Mouse (Mus musculus) spleen, adult 2 months (tissue): ENCODE data around the gene Apoa4. TPM values are rescaled to one million over a fixed set of nuclear protein-coding genes. Genes with fewer than 3 reads are reported as not detected.

Experiments used
- DNase-seq, 2 experiments: peaks; one replicate each; pipeline versions ENCODE4 v3.0.0 to v3.0.0-alpha.2; 2012 to 2021; ENCODE audit warnings: low spot score in 2 of 2, low read depth in 1 of 2
- H3K27ac ChIP-seq: fragments of 200-500 bp; 2 replicates; pipeline ENCODE4 v1.5.1; 2012; ENCODE audit warnings: low read length, inconsistent platforms; ENCODE audit not compliant: insufficient read depth
- H3K27me3 ChIP-seq: fragments of 200-500 bp; 2 replicates; pipeline ENCODE4 v1.6.1; 2012; ENCODE audit warnings: mild to moderate bottlenecking, moderate library complexity, low read length, inconsistent platforms; ENCODE audit not compliant: control insufficient read depth, insufficient read depth
- H3K36me3 ChIP-seq: fragments of 200-500 bp; 2 replicates; pipeline ENCODE4 v1.6.1; 2012; ENCODE audit warnings: mild to moderate bottlenecking, low read length, inconsistent platforms; ENCODE audit not compliant: control insufficient read depth, insufficient read depth
- H3K4me1 ChIP-seq: fragments of 200-500 bp; 2 replicates; pipeline ENCODE4 v1.6.1; 2011; ENCODE audit warnings: inconsistent platforms; ENCODE audit not compliant: control insufficient read depth, insufficient read depth, insufficient read length
- H3K4me3 ChIP-seq: fragments of 200-500 bp; 2 replicates; pipeline ENCODE4 v1.5.1; 2011; ENCODE audit warnings: mild to moderate bottlenecking, inconsistent platforms; ENCODE audit not compliant: insufficient read depth, insufficient read length; ENCODE audit errors: extremely low read depth
- CTCF ChIP-seq: fragments of 200-500 bp; IDR thresholded peaks from 2 replicates; pipeline ENCODE4 v1.5.1; 2011; ENCODE audit warnings: mild to moderate bottlenecking, inconsistent platforms; ENCODE audit not compliant: insufficient read depth, insufficient read length, insufficient replicate concordance; ENCODE audit errors: extremely low read depth
- POLR2A ChIP-seq: fragments of 200-500 bp; IDR thresholded peaks from 2 replicates; pipeline ENCODE4 v1.6.1; 2011; ENCODE audit warnings: low read depth, low read length, inconsistent platforms
- WGBS: fragments of 180-500 bp; shearing (Covaris S2); methylation state at CpG from one replicate; pipeline ENCODE4 v1.1.7; 2018; 5-methylcytosine and 5-hydroxymethylcytosine counted together
- polyA plus RNA-seq: library from polyadenylated mRNA; depleted of rRNA; stranded (reverse); fragments of >200 nt; gene quantifications from 2 replicates; pipeline ENCODE4 v1.2.3, GENCODE M21; 2012

The Apoa4 gene
- polyA plus RNA-seq, 1 experiment: 0.33 TPM

- TF ChIP-seq POLR2A (no peak), CTCF (no peak)
- Histone ChIP-seq H3K36me3 (peaks cover 7% of the 10 kb centered on the region), H3K27ac (no peak overlapping the region), H3K27me3 (no peaks in the 10 kb centered on the region), H3K4me3 (no peak overlapping the region), H3K4me1 (peaks cover 4% of the 10 kb centered on the region; the same call in 1 of the 2 replicates)
- 84% methylated on average over 3 of the region's 3 CpGs for WGBS
- DNase-seq: no peak
Observed at GRCm38 (mm10) chr9:46227064-46227614, 13.4 kb upstream of the Apoa4 start.

- no peak within 1 kb of the TSS for H3K4me3 ChIP-seq
- no peaks in the 10 kb centered on the region for H3K27me3 ChIP-seq
- 80% methylated on average over 9 of the region's 9 CpGs for WGBS
- TF ChIP-seq CTCF: no peak
- TF ChIP-seq POLR2A: no peak
- H3K27ac ChIP-seq: no peak within 1 kb of the TSS
- no peaks in the 10 kb centered on the region for H3K36me3 ChIP-seq
- no peak for DNase-seq
- peaks cover 4% of the 10 kb centered on the region; the same call in 1 of the 2 replicates for H3K4me1 ChIP-seq
Observed at GRCm38 (mm10) chr9:46228491-46228890, 12.0 kb upstream of the Apoa4 start, which contains the start of gene Apoa1. TSS of gene Apoa1 (plus strand) at chr9:46228580.

DNA sequence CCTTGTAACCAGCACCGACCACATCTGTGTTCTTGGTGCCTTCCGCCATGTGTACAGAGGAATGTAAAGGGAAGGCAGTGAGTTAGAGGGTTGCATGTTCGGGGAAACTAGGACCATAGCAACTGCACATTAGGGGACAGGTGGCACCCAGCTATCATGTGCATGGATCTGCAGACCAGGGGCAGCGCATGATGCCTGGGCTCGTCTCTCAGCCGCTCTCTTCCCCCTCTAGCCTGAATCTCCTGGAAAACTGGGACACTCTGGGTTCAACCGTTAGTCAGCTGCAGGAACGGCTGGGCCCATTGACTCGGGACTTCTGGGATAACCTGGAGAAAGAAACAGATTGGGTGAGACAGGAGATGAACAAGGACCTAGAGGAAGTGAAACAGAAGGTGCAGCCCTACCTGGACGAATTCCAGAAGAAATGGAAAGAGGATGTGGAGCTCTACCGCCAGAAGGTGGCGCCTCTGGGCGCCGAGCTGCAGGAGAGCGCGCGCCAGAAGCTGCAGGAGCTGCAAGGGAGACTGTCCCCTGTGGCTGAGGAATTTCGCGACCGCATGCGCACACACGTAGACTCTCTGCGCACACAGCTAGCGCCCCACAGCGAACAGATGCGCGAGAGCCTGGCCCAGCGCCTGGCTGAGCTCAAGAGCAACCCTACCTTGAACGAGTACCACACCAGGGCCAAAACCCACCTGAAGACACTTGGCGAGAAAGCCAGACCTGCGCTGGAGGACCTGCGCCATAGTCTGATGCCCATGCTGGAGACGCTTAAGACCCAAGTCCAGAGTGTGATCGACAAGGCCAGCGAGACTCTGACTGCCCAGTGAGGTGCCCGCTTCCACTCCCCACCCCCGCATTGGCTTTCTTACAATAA, 10.7 kb upstream of the Apoa4 start:
- H3K27ac ChIP-seq: no peak overlapping the region
- peak overlapping the region; percentile 31; the same call in 1 of the 2 replicates for H3K4me3 ChIP-seq
- TF ChIP-seq POLR2A: no peak
- peak; percentile 43; the same call in 1 of the 2 replicates for TF ChIP-seq CTCF
- WGBS: 18% methylated on average over 37 of the region's 37 CpGs
- peaks cover 4% of the 10 kb centered on the region; the same call in 1 of the 2 replicates for H3K4me1 ChIP-seq
- peak; percentile 5 to 19 for DNase-seq
- no peaks in the 10 kb centered on the region for H3K27me3 ChIP-seq
- no peaks in the 10 kb centered on the region for H3K36me3 ChIP-seq

GRCm38 (mm10) chr9:46230450-46230975, 10.0 kb upstream of the Apoa4 start:
- H3K4me1 ChIP-seq: peaks cover 4% of the 10 kb centered on the region; the same call in 1 of the 2 replicates
- no peak overlapping the region for H3K4me3 ChIP-seq
- H3K36me3 ChIP-seq: no peaks in the 10 kb centered on the region
- TF ChIP-seq POLR2A (no peak), CTCF (no peak)
- 42% methylated on average over 13 of the region's 13 CpGs for WGBS
- DNase-seq: no peak
- no peaks in the 10 kb centered on the region for H3K27me3 ChIP-seq
- no peak overlapping the region for H3K27ac ChIP-seq

GRCm38 (mm10) chr9:46235196-46235595, 5.3 kb upstream of the Apoa4 start:
- no peaks in the 10 kb centered on the region for H3K27me3 ChIP-seq
- no peak overlapping the region for H3K27ac ChIP-seq
- no peak for DNase-seq
- TF ChIP-seq POLR2A: no peak
- TF ChIP-seq CTCF: no peak
- WGBS: 89% methylated on average over 6 of the region's 6 CpGs
- no peaks in the 10 kb centered on the region for H3K4me1 ChIP-seq
- H3K36me3 ChIP-seq: no peaks in the 10 kb centered on the region
- H3K4me3 ChIP-seq: no peak overlapping the region

GRCm38 (mm10) chr9:46235596-46235648, 5.1 kb upstream of the Apoa4 start, which contains the start of gene Apoc3:
TSS of gene Apoc3 (minus strand) at chr9:46235636.
- DNase-seq: no peak
- no peak within 1 kb of the TSS for H3K27ac ChIP-seq
- no peaks in the 10 kb centered on the region for H3K27me3 ChIP-seq
- no peak within 1 kb of the TSS for H3K4me3 ChIP-seq
- H3K36me3 ChIP-seq: no peaks in the 10 kb centered on the region
- H3K4me1 ChIP-seq: no peaks in the 10 kb centered on the region
- TF ChIP-seq CTCF: no peak
- no peak for TF ChIP-seq POLR2A

DNA sequence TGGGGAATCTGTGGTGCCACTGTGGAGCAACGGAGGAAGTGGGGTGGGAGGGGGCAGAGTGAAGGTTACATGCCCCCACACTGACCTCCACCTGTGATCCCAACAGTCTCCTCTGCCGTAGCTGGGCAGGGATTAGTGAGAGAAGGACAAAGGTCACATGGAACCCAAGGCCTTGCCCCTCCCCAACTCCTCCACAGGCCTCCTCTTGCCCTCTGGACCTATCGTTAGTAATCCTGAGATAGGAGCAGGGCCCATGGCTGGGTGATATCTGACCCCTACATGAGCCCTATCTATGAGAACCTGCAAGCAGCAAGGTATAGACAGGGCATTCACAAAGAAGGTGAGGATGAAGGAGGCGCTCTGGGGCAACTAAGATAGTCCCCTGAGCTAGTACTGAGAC, 4.8 kb upstream of the Apoa4 start:
- H3K4me3 ChIP-seq: no peak overlapping the region
- H3K4me1 ChIP-seq: no peaks in the 10 kb centered on the region
- WGBS: 91% methylated on average over 4 of the region's 4 CpGs
- H3K36me3 ChIP-seq: no peaks in the 10 kb centered on the region
- DNase-seq: no peak
- TF ChIP-seq POLR2A (no peak), CTCF (no peak)
- H3K27me3 ChIP-seq: no peaks in the 10 kb centered on the region
- no peak overlapping the region for H3K27ac ChIP-seq
